ENCODE assay signal across 13 mouse cellular contexts in the genomic region with DNA sequence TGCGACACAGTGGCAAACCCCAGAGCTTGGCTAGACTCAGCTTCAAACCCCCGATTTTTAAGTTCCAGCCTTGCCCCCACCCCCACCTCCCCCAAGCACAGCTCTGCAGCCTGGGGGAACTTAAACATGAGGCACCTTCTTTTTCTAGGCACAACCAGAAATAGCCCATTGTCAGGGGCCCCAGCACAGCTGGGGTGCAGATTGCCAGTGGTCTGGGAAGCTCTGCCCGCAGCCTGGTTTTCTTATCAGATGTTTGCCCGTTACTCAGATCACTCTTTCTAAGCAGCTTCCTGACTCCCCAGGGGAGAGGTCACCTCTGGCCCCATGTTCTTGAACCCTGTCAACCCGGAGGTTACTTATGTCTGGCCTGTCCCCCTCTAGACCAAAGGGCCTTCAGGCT. TPM values are rescaled to one million over a fixed set of nuclear protein-coding genes. Genes with fewer than 3 reads are reported as not detected.
DNase-seq lines count a peak whose midpoint lies in the region; ATAC-seq and TF ChIP-seq lines count a peak whose summit lies in the region.
"Had no signal": no experiment of that assay in that cellular context is flagged by ENCODE, and none has a peak within 500 bp of the region (broad histone marks: within the 10 kb centered on the region; RNA-seq: fewer than 3 reads in every experiment).

No protein-coding gene starts in this region.

- peak overlapping the region; percentile 73; the same call in 1 of the 2 replicates for H3K9ac ChIP-seq in heart, embryonic 13.5 days
- H3K9ac ChIP-seq in ES-Bruce4 (ENCODE audit: low read depth, poor library complexity, severe bottlenecking): no peak overlapping the region
- 0 out of 2 replicates have a peak overlapping the region, but pooled peaks have one; percentile 66 for H3K9ac ChIP-seq in forebrain, embryonic 12.5 days
- no peak overlapping the region for H3K9ac ChIP-seq in limb, embryonic 14.5 days (ENCODE audit: low read depth, low read length, severe bottlenecking)

- DNase-seq in heart, postnatal 10 days: no peak
- no peak for DNase-seq in limb, embryonic 14.5 days (ENCODE audit: low spot score)
- no peak for DNase-seq in adrenal gland, adult 2 months
- DNase-seq in lung, postnatal 36 days: no peak
- no peak for DNase-seq in embryo, embryonic 11 days
- DNase-seq: adrenal gland, postnatal 25 days; lung, postnatal 14 days had no signal

- TF ChIP-seq CTCF in ES-Bruce4 (IDR thresholded peaks at IDR 0.05; ENCODE audit: low read depth, low read length): no peak

- no peak overlapping the region for H3K4me3 ChIP-seq in heart, embryonic 13.5 days
- H3K4me3 ChIP-seq in ES-Bruce4 (ENCODE audit: low read depth, low read length): peak overlapping the region; percentile 46; the same call in 1 of the 2 replicates
- peak overlapping the region; percentile 55 for H3K4me3 ChIP-seq in forebrain, embryonic 12.5 days (replicated peaks)
- H3K4me3 ChIP-seq in limb, embryonic 14.5 days (replicated peaks; ENCODE audit: low read length): peak overlapping the region; percentile 39; the same call in 1 of the 2 replicates
- H3K4me3 ChIP-seq: erythroblast, embryonic 14.5 days had no signal

- TF ChIP-seq POLR2A in ES-Bruce4 (IDR thresholded peaks at IDR 0.05; ENCODE audit: insufficient read depth, low read length): no peak
- TF ChIP-seq POLR2A in limb, embryonic 14.5 days (IDR thresholded peaks at IDR 0.05; ENCODE audit: borderline replicate concordance, extremely low read depth, insufficient read depth, insufficient read length): no peak

- no peak overlapping the region for H3K27ac ChIP-seq in heart, embryonic 13.5 days (replicated peaks)
- no peak overlapping the region for H3K27ac ChIP-seq in ES-Bruce4 (ENCODE audit: insufficient read depth, low read length)
- no peak overlapping the region for H3K27ac ChIP-seq in forebrain, embryonic 12.5 days
- H3K27ac ChIP-seq in limb, embryonic 14.5 days (replicated peaks; ENCODE audit: low read depth, low read length): no peak overlapping the region

- H3K36me3 ChIP-seq in heart, embryonic 13.5 days: no peaks in the 10 kb centered on the region
- H3K36me3 ChIP-seq in ES-Bruce4 (ENCODE audit: control insufficient read depth, insufficient read depth, low read length, poor library complexity, severe bottlenecking): no peaks in the 10 kb centered on the region
- H3K36me3 ChIP-seq in forebrain, embryonic 12.5 days (replicated peaks): no peaks in the 10 kb centered on the region
- no peaks in the 10 kb centered on the region for H3K36me3 ChIP-seq in limb, embryonic 14.5 days (ENCODE audit: control insufficient read depth, insufficient read depth, low read length)

- H3K4me1 ChIP-seq in heart, embryonic 13.5 days: peaks cover 16% of the 10 kb centered on the region
- peaks cover 5% of the 10 kb centered on the region for H3K4me1 ChIP-seq in ES-Bruce4 (ENCODE audit: control insufficient read depth, insufficient read depth, low read length)
- H3K4me1 ChIP-seq in forebrain, embryonic 12.5 days: peaks cover 18% of the 10 kb centered on the region
- H3K4me1 ChIP-seq in limb, embryonic 14.5 days (ENCODE audit: control insufficient read depth, insufficient read depth, low read length): peaks cover 13% of the 10 kb centered on the region

- TF ChIP-seq EP300 in ES-Bruce4 (IDR thresholded peaks at IDR 0.05; ENCODE audit: insufficient read depth, low read depth, low read length): no peak

- intact Hi-C loops in heart, postnatal 10 days (cut with DNase I): no loop called here

- 5% methylated on average over 5 of the region's 5 CpGs for WGBS in heart, embryonic 13.5 days
- 33% methylated on average over 5 of the region's 5 CpGs for WGBS in forebrain, embryonic 12.5 days
- WGBS in limb, embryonic 14.5 days: 11% methylated on average over 5 of the region's 5 CpGs

- H3K27me3 ChIP-seq in heart, embryonic 13.5 days (replicated peaks): peaks cover 51% of the 10 kb centered on the region
- 0 out of 2 replicates have a peak, but pooled peaks cover 2% of the 10 kb centered on the region for H3K27me3 ChIP-seq in ES-Bruce4 (ENCODE audit: control insufficient read depth, insufficient read depth, low read length, poor library complexity, severe bottlenecking)
- peaks cover 46% of the 10 kb centered on the region for H3K27me3 ChIP-seq in forebrain, embryonic 12.5 days
- H3K27me3 ChIP-seq in limb, embryonic 14.5 days (ENCODE audit: control insufficient read depth, insufficient read depth, low read length): peaks cover 18% of the 10 kb centered on the region; the same call in 1 of the 2 replicates

- H3K4me2 ChIP-seq in heart, embryonic 13.5 days: peak overlapping the region; percentile 88
- H3K4me2 ChIP-seq in forebrain, embryonic 12.5 days: peak overlapping the region; percentile 94
- H3K4me2 ChIP-seq in limb, embryonic 14.5 days (replicated peaks; ENCODE audit: low read depth, low read length, severe bottlenecking): peak overlapping the region; percentile 73; the same call in 1 of the 2 replicates

- no peaks in the 10 kb centered on the region; the same call in 1 of the 2 replicates for H3K9me3 ChIP-seq in heart, embryonic 13.5 days
- H3K9me3 ChIP-seq in ES-Bruce4 (replicated peaks; ENCODE audit: control insufficient read depth, insufficient read depth, low read length, poor library complexity, severe bottlenecking): no peaks in the 10 kb centered on the region
- no peaks in the 10 kb centered on the region for H3K9me3 ChIP-seq in forebrain, embryonic 12.5 days
- no peaks in the 10 kb centered on the region for H3K9me3 ChIP-seq in limb, embryonic 14.5 days (ENCODE audit: control insufficient read depth, low read length)

- ATAC-seq in heart, embryonic 13.5 days (ENCODE audit: extremely low read depth, insufficient number of reproducible peaks, low FRiP score, low TSS enrichment): no peak
- no peak for ATAC-seq in forebrain, embryonic 12.5 days (ENCODE audit: low FRiP score)
- no peak for ATAC-seq in limb, embryonic 14.5 days (ENCODE audit: low FRiP score, low read depth)

RNA-seq across cellular contexts. Expression of a gene that starts 1.1 kb away (rescaled TPM):
- polyA plus RNA-seq in heart, embryonic 13.5 days (2015; fragmentation: Nextera tagmentation; extraction: Ambion mirVana): 0.78 and 1.4 TPM in 2 replicates
- under 1 TPM; 0.05 to 0.20 TPM for total RNA-seq in heart, postnatal 10 days (2021)
- 16.0 and 16.8 TPM in 2 replicates for polyA plus RNA-seq in ES-Bruce4 (2011; ENCODE audit: insufficient read depth, insufficient read length, low read depth, missing spikeins)
- polyA plus RNA-seq in forebrain, embryonic 12.5 days (2016; fragmentation: Nextera tagmentation; extraction: Ambion mirVana): 9.0 and 12.7 TPM in 2 replicates
- 2.4 and 3.3 TPM in 2 replicates for polyA plus RNA-seq in limb, embryonic 14.5 days (2012; rRNA removed)
- polyA plus RNA-seq in limb, embryonic 14.5 days (2014; fragmentation: Nextera tagmentation; extraction: Ambion mirVana): 3.3 and 4.5 TPM in 2 replicates
- total RNA-seq in adrenal gland, adult 2 months (2021): 1 to 10 TPM; 2.5 to 5.6 TPM
- polyA plus RNA-seq in adrenal gland, adult 2 months (2012; rRNA removed): 3.0 and 3.8 TPM in 2 replicates
- total RNA-seq: hematopoietic stem cell, adult 5-6 weeks had no signal

RNA-seq across cellular contexts. Expression of a gene that starts 19.9 kb away (rescaled TPM):
- 600 and 606 TPM in 2 replicates for polyA plus RNA-seq in heart, embryonic 13.5 days (2015; fragmentation: Nextera tagmentation; extraction: Ambion mirVana)
- 100 to 1,000 TPM; 713 to 733 TPM for total RNA-seq in heart, postnatal 10 days (2021)
- 2,622 and 2,876 TPM in 2 replicates for polyA plus RNA-seq in ES-Bruce4 (2011; ENCODE audit: insufficient read depth, insufficient read length, low read depth, missing spikeins)
- 699 and 734 TPM in 2 replicates for polyA plus RNA-seq in forebrain, embryonic 12.5 days (2016; fragmentation: Nextera tagmentation; extraction: Ambion mirVana)
- 1,839 and 1,928 TPM in 2 replicates for polyA plus RNA-seq in limb, embryonic 14.5 days (2012; rRNA removed)
- polyA plus RNA-seq in limb, embryonic 14.5 days (2014; fragmentation: Nextera tagmentation; extraction: Ambion mirVana): 1,149 and 1,160 TPM in 2 replicates
- 1,000 to 10,000 TPM; 1,036 to 1,116 TPM for total RNA-seq in adrenal gland, adult 2 months (2021)
- polyA plus RNA-seq in adrenal gland, adult 2 months (2012; rRNA removed): 886 and 939 TPM in 2 replicates

RNA-seq across cellular contexts. Expression of a gene that starts 21.4 kb away (rescaled TPM):
- not detected in 2 replicates for polyA plus RNA-seq in heart, embryonic 13.5 days (2015; fragmentation: Nextera tagmentation; extraction: Ambion mirVana)
- total RNA-seq in heart, postnatal 10 days (2021): 1 to 10 TPM in 1 of 2 experiments, not detected in 1; 1.0 TPM
- polyA plus RNA-seq in ES-Bruce4 (2011; ENCODE audit: insufficient read depth, insufficient read length, low read depth, missing spikeins): not detected in 2 replicates
- not detected in 2 replicates for polyA plus RNA-seq in forebrain, embryonic 12.5 days (2016; fragmentation: Nextera tagmentation; extraction: Ambion mirVana)
- polyA plus RNA-seq in limb, embryonic 14.5 days (2012; rRNA removed): 0.11 TPM in 1 of 2 replicates, not detected in the other
- not detected in 2 replicates for polyA plus RNA-seq in limb, embryonic 14.5 days (2014; fragmentation: Nextera tagmentation; extraction: Ambion mirVana)
- not detected for total RNA-seq in adrenal gland, adult 2 months (2021)
- polyA plus RNA-seq in adrenal gland, adult 2 months (2012; rRNA removed): not detected in 2 replicates
- total RNA-seq: adrenal gland, postnatal 25 days; hematopoietic stem cell, adult 5-6 weeks had no signal
- polyA plus RNA-seq: erythroblast, embryonic 14.5 days; testis, adult 2 months had no signal

RNA-seq across cellular contexts. Expression of a gene that starts 33.1 kb away (rescaled TPM):
- 98.8 and 108 TPM in 2 replicates for polyA plus RNA-seq in heart, embryonic 13.5 days (2015; fragmentation: Nextera tagmentation; extraction: Ambion mirVana)
- total RNA-seq in heart, postnatal 10 days (2021): 100 to 1,000 TPM; 380 to 410 TPM
- 67.3 and 68.8 TPM in 2 replicates for polyA plus RNA-seq in ES-Bruce4 (2011; ENCODE audit: insufficient read depth, insufficient read length, low read depth, missing spikeins)
- 170 and 178 TPM in 2 replicates for polyA plus RNA-seq in forebrain, embryonic 12.5 days (2016; fragmentation: Nextera tagmentation; extraction: Ambion mirVana)
- 116 and 121 TPM in 2 replicates for polyA plus RNA-seq in limb, embryonic 14.5 days (2012; rRNA removed)
- polyA plus RNA-seq in limb, embryonic 14.5 days (2014; fragmentation: Nextera tagmentation; extraction: Ambion mirVana): 35.7 and 36.8 TPM in 2 replicates
- total RNA-seq in adrenal gland, adult 2 months (2021): 100 to 1,000 TPM; 152 to 217 TPM
- polyA plus RNA-seq in adrenal gland, adult 2 months (2012; rRNA removed): 114 and 124 TPM in 2 replicates

Comparison
In these comparisons a context has a peak if more than half of its experiments do, and no peak if none do; other contexts are left out.
1. H3K9ac ChIP-seq: peak in heart, embryonic 13.5 days (single experiment) and forebrain, embryonic 12.5 days (single experiment); none in ES-Bruce4 (single experiment) and limb, embryonic 14.5 days (single experiment).
2. Peak in every context shown above with its lines, with median percentiles within 50 percentile points of each other: H3K4me2 ChIP-seq.